Mouse (Mus musculus) hindbrain, embryonic 16.5 days (tissue): Measurements from ENCODE around the gene Diaph3. TPM values are rescaled to one million over a fixed set of nuclear protein-coding genes. Genes with fewer than 3 reads are reported as not detected.
"Not testable (repeated sequence)": the region's sequence is repeated elsewhere in the genome, so short reads cannot be mapped to it uniquely, and the experiment has no call there.

Experiments used
- ATAC-seq: fragments of 200-750 bp; cut with Nextera tagmentation; 2 replicates; pipeline ENCODE4 v1.8.0; 2017; ENCODE audit warnings: moderate TSS enrichment, moderate library complexity
- H3K27ac ChIP-seq: fragments of 300-500 bp; sonication (generic); 2 replicates; pipeline ENCODE4 v1.5.1; 2014; ENCODE audit warnings: low read depth, mild to moderate bottlenecking, control low read depth, low read length, moderate library complexity
- H3K27me3 ChIP-seq: fragments of 300-500 bp; sonication (generic); replicated peaks from 2 replicates; pipeline ENCODE4 v1.6.1; 2014; ENCODE audit warnings: low read length; ENCODE audit not compliant: control insufficient read depth, insufficient read depth
- H3K36me3 ChIP-seq: fragments of 300-500 bp; sonication (generic); 2 replicates; pipeline ENCODE4 v1.6.1; 2014; ENCODE audit warnings: mild to moderate bottlenecking, low read length, moderate library complexity, mixed read lengths; ENCODE audit not compliant: control insufficient read depth, insufficient read depth
- H3K4me1 ChIP-seq: fragments of 300-500 bp; sonication (generic); 2 replicates; pipeline ENCODE4 v1.6.1; 2014; ENCODE audit warnings: low read depth, low read length; ENCODE audit not compliant: control insufficient read depth, insufficient read depth
- H3K4me2 ChIP-seq: fragments of 300-500 bp; sonication (generic); 2 replicates; pipeline ENCODE4 v1.6.1; 2014; ENCODE audit warnings: mild to moderate bottlenecking, low read length, control low read depth, moderate library complexity
- H3K4me3 ChIP-seq: fragments of 300-500 bp; sonication (generic); 2 replicates; pipeline ENCODE4 v1.5.1; 2014; ENCODE audit warnings: mild to moderate bottlenecking, low read length, control low read depth, moderate library complexity
- H3K9ac ChIP-seq: fragments of 300-500 bp; sonication (generic); 2 replicates; pipeline ENCODE4 v1.6.1; 2014; ENCODE audit warnings: low read depth, mild to moderate bottlenecking, control low read depth, low read length, moderate library complexity
- H3K9me3 ChIP-seq: fragments of 300-500 bp; sonication (generic); 2 replicates; pipeline ENCODE4 v1.6.1; 2014; ENCODE audit warnings: mild to moderate bottlenecking, low read length, moderate library complexity; ENCODE audit not compliant: control insufficient read depth
- WGBS: fragments of 180-500 bp; shearing (Covaris S2); extraction: QIAGEN DNeasy Blood & Tissue Kit; methylation state at CpG from one replicate; pipeline ENCODE4 v1.1.7; 2014; 5-methylcytosine and 5-hydroxymethylcytosine counted together
- polyA plus RNA-seq: library from polyadenylated mRNA; unstranded; fragments of >200 nt; fragmentation: Nextera tagmentation; extraction: Ambion mirVana; gene quantifications from 2 replicates; pipeline ENCODE4 v1.2.1, GENCODE M21; 2015

The Diaph3 gene
- polyA plus RNA-seq, 1 experiment from 2014 or later = 4.1 TPM

DNA sequence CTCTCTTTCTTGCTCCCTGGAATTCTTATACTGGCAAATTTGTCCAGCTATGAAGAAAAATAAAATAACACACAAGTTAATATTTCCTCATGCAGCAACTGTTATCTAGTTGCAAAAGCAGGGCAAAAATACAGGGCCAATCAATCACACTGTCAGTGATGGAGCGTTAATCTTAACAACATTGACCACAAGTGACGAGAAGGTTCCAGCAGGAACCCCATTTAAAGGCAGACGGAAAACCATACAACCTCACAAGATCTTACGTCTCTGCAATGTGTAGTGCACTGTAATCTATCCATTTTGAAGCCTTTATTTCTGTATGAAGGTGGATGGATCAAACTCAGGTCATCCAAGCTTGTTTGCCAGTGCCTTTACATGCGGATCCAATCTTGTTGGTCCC lies 49.9 kb downstream of the Diaph3 start:
- 84% methylated on average over 5 of the region's 5 CpGs for WGBS
- Histone ChIP-seq H3K27me3 (no peaks in the 10 kb centered on the region), H3K36me3 (no peaks in the 10 kb centered on the region), H3K9me3 (no peaks in the 10 kb centered on the region), H3K27ac (no peak overlapping the region), H3K9ac (no peak overlapping the region), H3K4me1 (no peaks in the 10 kb centered on the region), H3K4me2 (no peak overlapping the region), H3K4me3 (no peak overlapping the region)
- no peak for ATAC-seq

DNA sequence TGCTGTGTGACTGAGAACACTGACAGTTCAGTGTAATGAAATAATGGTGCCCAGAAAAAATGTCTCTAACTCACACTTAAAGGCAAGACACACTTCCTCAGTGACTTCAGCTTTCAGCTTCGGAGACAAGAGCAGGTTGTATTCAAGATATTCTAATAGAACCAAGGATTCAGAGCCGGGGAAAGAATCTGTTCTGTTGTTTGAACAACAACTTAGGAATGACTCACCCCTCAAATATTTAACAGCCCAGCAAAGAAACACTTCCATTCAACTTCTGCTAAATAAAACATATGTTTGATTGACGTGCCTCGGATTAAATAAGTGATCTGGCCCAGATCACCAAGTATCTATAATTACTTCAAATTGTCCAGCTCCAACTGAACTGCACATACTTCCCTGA lies 52.1 kb downstream of the Diaph3 start:
- H3K9ac ChIP-seq = no peak overlapping the region
- H3K36me3 ChIP-seq = no peaks in the 10 kb centered on the region
- H3K4me1 ChIP-seq = no peaks in the 10 kb centered on the region
- H3K27ac ChIP-seq = no peak overlapping the region
- no peaks in the 10 kb centered on the region for H3K27me3 ChIP-seq
- ATAC-seq = no peak
- H3K4me2 ChIP-seq = no peak overlapping the region
- H3K4me3 ChIP-seq = no peak overlapping the region
- 83% methylated on average over 4 of the region's 4 CpGs for WGBS
- H3K9me3 ChIP-seq = no peaks in the 10 kb centered on the region

DNA sequence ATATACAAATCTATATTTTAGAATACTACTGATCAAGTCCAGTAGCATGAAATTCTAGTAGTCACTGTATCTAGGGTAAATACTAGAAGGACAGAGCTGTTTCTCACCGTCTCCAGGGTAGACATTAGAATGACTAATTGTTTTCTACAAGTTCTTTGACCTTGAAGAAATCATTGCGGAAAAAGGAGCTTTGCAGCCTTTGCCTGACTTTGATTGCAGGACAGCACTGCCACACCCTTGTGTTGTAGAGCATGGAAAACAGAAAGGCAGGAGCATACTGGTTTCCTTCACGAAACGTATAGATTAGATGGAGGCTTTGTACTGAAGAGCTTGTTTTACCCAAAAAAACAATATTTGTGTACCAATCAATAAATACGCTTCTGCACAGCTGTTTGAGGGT lies 52.6 kb downstream of the Diaph3 start:
- Histone ChIP-seq H3K4me2 (no peak overlapping the region), H3K9me3 (no peaks in the 10 kb centered on the region), H3K27ac (no peak overlapping the region), H3K4me1 (no peaks in the 10 kb centered on the region), H3K9ac (no peak overlapping the region), H3K36me3 (no peaks in the 10 kb centered on the region), H3K27me3 (no peaks in the 10 kb centered on the region), H3K4me3 (no peak overlapping the region)
- ATAC-seq = no peak
- WGBS = 87% methylated on average over 5 of the region's 5 CpGs

DNA sequence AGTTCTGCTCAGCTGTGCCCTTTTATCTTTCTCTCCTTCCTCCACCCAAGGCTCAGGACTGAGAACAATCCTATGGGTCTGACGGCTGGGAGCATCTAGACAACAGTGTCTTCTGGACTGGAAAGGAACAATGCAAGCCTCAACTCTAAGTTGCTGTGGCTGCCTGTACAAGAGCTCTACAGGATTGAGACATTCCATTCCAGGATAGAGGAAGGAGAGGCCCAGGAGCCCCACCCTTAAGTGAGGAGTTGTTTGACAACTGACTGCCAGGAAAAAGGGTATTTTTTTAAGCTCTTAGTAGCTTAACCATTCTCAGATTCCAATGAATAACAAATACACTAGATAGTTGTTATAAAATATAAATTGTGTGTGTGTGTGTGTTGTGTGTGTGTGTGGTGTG lies 53.0 kb downstream of the Diaph3 start:
- no peak overlapping the region for H3K4me3 ChIP-seq

DNA sequence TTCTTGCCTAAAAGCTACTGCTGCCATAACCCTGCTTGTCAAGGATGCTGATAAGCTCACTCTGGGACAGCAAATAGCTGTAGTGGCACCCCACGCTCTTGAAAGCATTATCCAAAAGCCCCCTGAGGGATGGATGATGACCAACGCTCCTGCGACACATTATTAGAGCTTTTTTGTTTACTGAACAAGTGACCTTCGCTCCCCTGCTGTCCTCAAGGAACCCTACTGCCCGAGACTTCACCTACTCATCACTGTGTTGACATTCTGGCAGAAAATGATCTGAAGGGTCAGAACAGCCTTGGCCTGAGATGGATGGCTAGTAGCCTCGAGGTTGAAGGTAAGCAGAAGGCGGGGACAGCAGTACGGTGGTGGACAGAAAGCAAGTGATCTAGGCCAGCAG lies 56.1 kb downstream of the Diaph3 start:
- H3K27me3 ChIP-seq, ATAC-seq, H3K4me1 ChIP-seq, H3K4me2 ChIP-seq, H3K36me3 ChIP-seq, H3K4me3 ChIP-seq, H3K27ac ChIP-seq, H3K9me3 ChIP-seq, H3K9ac ChIP-seq: not testable (repeated sequence)
- WGBS = 80% methylated on average over 8 of the region's 8 CpGs

More for the DNA sequence above, 53.0 kb downstream of the Diaph3 start:
- Histone ChIP-seq H3K9ac (no peak overlapping the region), H3K9me3 (no peaks in the 10 kb centered on the region), H3K4me2 (no peak overlapping the region), H3K36me3 (no peaks in the 10 kb centered on the region), H3K27me3 (no peaks in the 10 kb centered on the region), H3K27ac (no peak overlapping the region), H3K4me1 (no peaks in the 10 kb centered on the region)
- no peak for ATAC-seq
- WGBS = 59% methylated on average over 1 of the region's 1 CpGs

DNA sequence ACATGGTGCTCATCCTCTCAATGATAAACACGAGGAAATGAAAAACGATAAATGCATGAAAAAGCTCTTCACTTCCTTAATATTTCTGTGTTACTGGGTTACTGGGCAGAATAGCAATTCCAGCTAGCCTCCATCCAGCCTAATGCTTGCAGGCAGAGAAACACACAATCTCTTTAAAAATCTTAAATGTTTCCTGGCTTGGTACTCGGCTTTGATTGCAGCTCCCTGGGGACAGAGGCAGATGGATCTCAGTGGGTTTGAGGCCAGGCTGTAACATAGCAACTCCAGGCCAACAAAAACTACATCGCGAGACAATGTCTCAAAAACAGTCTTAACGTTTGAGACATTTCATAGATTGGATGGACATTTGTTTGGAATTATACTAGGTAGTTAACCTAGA lies 57.1 kb downstream of the Diaph3 start:
- Histone ChIP-seq H3K9ac (no peak overlapping the region), H3K27ac (no peak overlapping the region), H3K4me1 (no peaks in the 10 kb centered on the region), H3K4me3 (no peak overlapping the region), H3K4me2 (no peak overlapping the region), H3K27me3 (no peaks in the 10 kb centered on the region), H3K36me3 (no peaks in the 10 kb centered on the region), H3K9me3 (no peaks in the 10 kb centered on the region)
- ATAC-seq = no peak
- 65% methylated on average over 6 of the region's 6 CpGs for WGBS

DNA sequence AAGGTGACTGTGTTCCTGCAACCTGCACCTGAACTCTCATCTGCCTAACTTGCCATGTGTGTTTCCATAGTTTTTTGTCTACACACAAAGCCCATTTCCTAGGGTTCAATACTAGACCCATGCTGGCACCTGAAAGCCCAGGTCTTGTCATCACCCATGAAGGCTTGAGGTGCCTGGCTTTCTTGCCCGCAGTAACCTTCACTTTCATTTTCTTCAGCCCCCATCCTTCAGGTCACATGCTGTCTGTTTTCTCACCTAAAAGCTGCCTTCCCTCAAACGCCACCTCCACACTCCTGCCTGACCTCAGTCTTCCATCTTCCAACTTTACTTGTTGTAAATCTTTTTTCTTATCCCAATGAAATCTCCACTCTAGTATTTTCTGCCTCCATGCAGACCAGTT lies 61.3 kb downstream of the Diaph3 start:
- H3K4me3 ChIP-seq = no peak overlapping the region
- no peak overlapping the region for H3K27ac ChIP-seq
- H3K9me3 ChIP-seq = no peaks in the 10 kb centered on the region
- no peak overlapping the region for H3K9ac ChIP-seq
- ATAC-seq = no peak
- no peaks in the 10 kb centered on the region for H3K27me3 ChIP-seq
- WGBS = 96% methylated on average over 2 of the region's 2 CpGs
- H3K36me3 ChIP-seq = no peaks in the 10 kb centered on the region
- no peaks in the 10 kb centered on the region for H3K4me1 ChIP-seq
- no peak overlapping the region for H3K4me2 ChIP-seq

DNA sequence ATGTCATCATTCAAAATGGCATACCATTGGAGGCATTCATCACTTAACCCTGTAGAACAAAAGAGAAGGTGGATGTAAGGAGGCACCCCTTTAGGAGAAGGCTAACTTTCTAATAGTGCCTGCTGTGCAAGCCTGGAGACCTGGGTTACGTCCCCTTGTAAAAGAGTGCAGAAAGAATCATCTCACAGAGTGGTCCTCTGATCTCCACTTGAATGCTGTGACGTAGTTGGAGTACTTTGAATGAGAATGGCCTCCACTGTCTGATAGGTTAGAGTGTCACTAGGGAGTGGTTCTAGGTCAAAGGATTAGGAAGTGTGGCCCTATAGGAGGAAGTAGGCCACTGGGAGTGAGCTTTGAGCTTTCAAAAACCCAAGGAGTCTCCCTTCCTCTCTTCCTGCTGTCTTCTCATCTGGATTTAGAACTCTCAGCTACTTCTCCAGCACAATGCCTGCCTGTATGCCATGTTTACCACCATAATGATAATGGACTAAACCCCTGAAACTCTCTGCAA lies 66.0 kb downstream of the Diaph3 start:
- Histone ChIP-seq H3K27ac (no peak overlapping the region), H3K36me3 (no peaks in the 10 kb centered on the region), H3K9ac (no peak overlapping the region), H3K4me2 (no peak overlapping the region), H3K4me1 (no peaks in the 10 kb centered on the region), H3K27me3 (no peaks in the 10 kb centered on the region), H3K9me3 (no peaks in the 10 kb centered on the region), H3K4me3 (no peak overlapping the region)
- 85% methylated on average over 2 of the region's 2 CpGs for WGBS
- no peak for ATAC-seq

DNA sequence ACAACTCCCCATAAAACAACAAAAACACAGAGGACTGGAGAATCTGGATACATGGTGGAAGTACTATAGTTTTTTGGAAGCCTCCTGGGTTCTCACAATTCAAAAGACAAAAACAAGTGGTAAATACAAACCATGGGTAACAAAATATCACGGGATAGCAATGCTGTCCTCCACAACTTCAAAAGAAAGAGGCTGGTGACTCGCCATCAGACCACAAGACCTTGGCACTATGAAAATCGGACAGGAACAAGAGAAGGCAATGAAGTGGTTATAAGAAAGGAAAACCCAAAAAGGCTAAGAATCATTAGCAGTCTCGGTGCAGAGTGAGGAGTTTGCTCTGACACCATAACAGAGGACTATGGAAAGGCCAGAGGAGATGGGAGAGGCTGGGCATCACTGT lies 76.8 kb downstream of the Diaph3 start:
- Histone ChIP-seq H3K27me3 (no peaks in the 10 kb centered on the region), H3K9me3 (no peaks in the 10 kb centered on the region; the same call in 1 of the 2 replicates), H3K4me3 (no peak overlapping the region), H3K4me2 (no peak overlapping the region), H3K27ac (no peak overlapping the region), H3K36me3 (no peaks in the 10 kb centered on the region), H3K4me1 (no peaks in the 10 kb centered on the region), H3K9ac (no peak overlapping the region)
- ATAC-seq = no peak
- WGBS = 94% methylated on average over 4 of the region's 4 CpGs

DNA sequence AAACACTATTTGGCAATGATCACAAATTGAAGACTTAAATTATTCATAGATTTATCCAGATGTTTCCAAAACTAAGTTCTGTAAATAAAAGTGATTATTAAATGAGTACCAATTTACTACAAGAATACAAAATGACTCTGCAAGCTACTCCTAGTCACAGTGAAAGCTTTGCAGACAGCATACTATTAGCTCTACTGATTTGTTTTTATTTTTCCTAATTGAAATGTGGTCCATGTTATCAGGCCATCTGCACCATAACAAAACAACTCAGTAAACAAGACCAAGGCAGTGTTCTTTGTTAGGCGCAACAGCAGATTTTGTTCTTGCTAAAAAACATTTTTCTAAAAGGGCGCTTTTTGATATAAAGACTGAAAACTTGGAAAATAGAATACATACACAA lies 84.9 kb downstream of the Diaph3 start:
- WGBS = 99% methylated on average over 2 of the region's 2 CpGs

More for the DNA sequence above, 84.9 kb downstream of the Diaph3 start:
- Histone ChIP-seq H3K27ac (no peak overlapping the region), H3K27me3 (no peaks in the 10 kb centered on the region), H3K9ac (no peak overlapping the region), H3K4me2 (no peak overlapping the region), H3K36me3 (no peaks in the 10 kb centered on the region), H3K9me3 (no peaks in the 10 kb centered on the region), H3K4me1 (no peaks in the 10 kb centered on the region), H3K4me3 (no peak overlapping the region)
- no peak for ATAC-seq
